Mouse (Mus musculus) neural tube, embryonic 15.5 days (tissue): ENCODE results near the gene Tfap2b. TPM values are rescaled to one million over a fixed set of nuclear protein-coding genes. Genes with fewer than 3 reads are reported as not detected.
A peak's percentile ranks its signal among the peaks of the same experiment; 100 is the strongest.

Experiments
- ATAC-seq: fragments of 200-750 bp; cut with Nextera tagmentation; 2 replicates; pipeline ENCODE4 v1.8.0; 2017; ENCODE audit warnings: mild to moderate bottlenecking, moderate TSS enrichment, moderate library complexity; ENCODE audit not compliant: low FRiP score
- H3K27ac ChIP-seq: fragments of 300-500 bp; sonication (generic); replicated peaks from 2 replicates; pipeline ENCODE4 v1.5.1; 2015; ENCODE audit warnings: mild to moderate bottlenecking, inconsistent platforms
- H3K27me3 ChIP-seq: fragments of 300-500 bp; sonication (generic); replicated peaks from 2 replicates; pipeline ENCODE4 v1.6.1; 2015; ENCODE audit warnings: inconsistent platforms
- H3K36me3 ChIP-seq: fragments of 300-500 bp; sonication (generic); 2 replicates; pipeline ENCODE4 v1.6.1; 2015; ENCODE audit warnings: inconsistent platforms
- H3K4me1 ChIP-seq: fragments of 300-500 bp; sonication (generic); 2 replicates; pipeline ENCODE4 v1.6.1; 2015; ENCODE audit warnings: inconsistent platforms
- H3K4me2 ChIP-seq: fragments of 300-500 bp; sonication (generic); 2 replicates; pipeline ENCODE4 v1.6.1; 2015; ENCODE audit warnings: inconsistent platforms, mild to moderate bottlenecking, moderate library complexity
- H3K4me3 ChIP-seq: fragments of 300-500 bp; sonication (generic); replicated peaks from 2 replicates; pipeline ENCODE4 v1.5.1; 2015; ENCODE audit warnings: mild to moderate bottlenecking, inconsistent platforms
- H3K9ac ChIP-seq: fragments of 300-500 bp; sonication (generic); replicated peaks from 2 replicates; pipeline ENCODE4 v1.6.1; 2015; ENCODE audit warnings: mild to moderate bottlenecking, inconsistent platforms
- H3K9me3 ChIP-seq: fragments of 300-500 bp; sonication (generic); replicated peaks from 2 replicates; pipeline ENCODE4 v1.6.1; 2016; ENCODE audit warnings: inconsistent platforms
- WGBS: fragments of 180-500 bp; shearing (Covaris S2); methylation state at CpG from one replicate; pipeline ENCODE4 v1.1.7; 2015; ENCODE audit warnings: mixed read lengths; 5-methylcytosine and 5-hydroxymethylcytosine counted together
- polyA plus RNA-seq: library from polyadenylated mRNA; unstranded; fragments of >200 nt; fragmentation: Nextera tagmentation; extraction: Ambion mirVana; gene quantifications from 2 replicates; pipeline ENCODE4 v1.2.1, GENCODE M21; 2015

Tfap2b gene
- 29.5 and 46.0 TPM in 2 replicates for polyA plus RNA-seq

DNA sequence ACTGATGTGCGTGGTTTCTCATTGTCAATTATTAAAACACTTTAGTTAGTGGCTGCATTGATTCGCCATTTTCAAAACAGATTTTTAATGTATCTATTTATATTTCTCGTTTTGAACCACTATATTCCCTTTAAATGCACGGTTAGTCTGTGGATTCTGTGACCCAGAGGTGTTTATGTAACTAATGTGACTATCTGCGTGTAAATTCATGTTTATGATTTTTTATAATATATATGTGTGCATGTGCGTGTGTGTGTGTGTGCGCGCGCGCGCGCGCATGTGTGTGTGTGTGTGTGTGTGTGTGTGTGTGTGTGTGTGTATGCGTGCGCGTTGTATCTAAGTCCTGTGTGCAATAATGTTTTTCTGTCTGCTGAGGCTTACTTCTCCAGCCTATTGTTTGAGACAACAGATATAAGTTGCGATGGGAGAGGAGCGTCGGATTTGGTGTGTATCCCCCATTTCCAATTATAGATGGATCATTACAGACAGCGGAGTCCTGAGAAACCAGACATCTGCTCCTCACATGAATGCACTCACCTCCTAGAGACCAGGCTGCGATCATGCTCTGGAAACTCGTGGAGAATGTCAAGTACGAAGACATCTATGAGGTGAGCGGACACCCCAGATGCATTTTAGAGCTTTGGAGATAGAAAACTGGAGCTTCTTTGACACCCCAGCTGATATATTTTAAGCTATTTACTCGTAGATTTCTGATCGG is at the start of gene Tfap2b:
Gene Tfap2b, plus strand, starts transcription at position 274 of the 718 bp plus-strand sequence.
- Histone ChIP-seq H3K9me3 (no peaks in the 10 kb centered on the region), H3K4me1 (peaks cover 8% of the 10 kb centered on the region), H3K4me2 (peak within 1 kb of the TSS; percentile 50), H3K27ac (peak within 1 kb of the TSS; percentile 54; the same call in 1 of the 2 replicates), H3K9ac (no peak within 1 kb of the TSS; the same call in 1 of the 2 replicates), H3K4me3 (peak within 1 kb of the TSS; percentile 38), H3K27me3 (peaks cover 29% of the 10 kb centered on the region), H3K36me3 (no peaks in the 10 kb centered on the region)
- 3% methylated on average over 26 of the region's 26 CpGs for WGBS
- ATAC-seq: peak; percentile 33; the same call in 1 of the 2 replicates

DNA sequence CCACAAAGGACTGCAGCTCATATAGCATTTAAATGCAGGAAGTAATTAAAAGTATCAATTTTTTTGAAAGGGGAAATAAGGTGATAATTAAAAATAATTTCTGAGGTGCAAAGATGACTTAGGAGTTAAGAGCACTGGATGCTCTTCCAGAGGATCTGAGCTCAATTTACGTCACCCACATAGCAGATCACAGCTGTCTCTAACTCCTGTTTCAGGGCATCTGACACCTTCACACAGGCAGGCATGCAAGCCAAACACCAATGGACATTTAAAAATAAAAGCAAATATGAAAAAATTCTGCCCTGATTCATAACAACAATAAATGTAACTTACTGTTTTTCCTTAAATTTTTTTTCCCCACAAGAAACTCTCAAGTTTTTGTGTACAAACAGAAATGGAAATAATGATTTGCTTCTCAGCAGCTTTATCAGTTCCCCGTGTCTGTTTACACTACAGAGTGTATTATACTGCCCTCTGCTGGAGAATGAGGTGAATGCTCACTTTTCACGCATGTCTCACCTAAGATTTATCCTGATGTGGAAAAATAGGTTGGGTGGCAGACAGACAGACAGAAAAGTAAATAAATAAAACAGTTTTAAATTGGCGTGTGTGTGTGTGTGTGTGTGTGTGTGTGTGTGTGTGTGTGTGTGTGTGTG is 29.8 kb upstream of the Tfap2b start:
- Histone ChIP-seq H3K36me3 (no peaks in the 10 kb centered on the region), H3K9me3 (no peaks in the 10 kb centered on the region), H3K4me3 (no peak overlapping the region), H3K27me3 (no peaks in the 10 kb centered on the region), H3K9ac (no peak overlapping the region), H3K4me2 (no peak overlapping the region), H3K4me1 (no peaks in the 10 kb centered on the region), H3K27ac (no peak overlapping the region)
- 6% methylated on average over 4 of the region's 4 CpGs for WGBS
- peak; percentile 89; the same call in 1 of the 2 replicates for ATAC-seq

DNA sequence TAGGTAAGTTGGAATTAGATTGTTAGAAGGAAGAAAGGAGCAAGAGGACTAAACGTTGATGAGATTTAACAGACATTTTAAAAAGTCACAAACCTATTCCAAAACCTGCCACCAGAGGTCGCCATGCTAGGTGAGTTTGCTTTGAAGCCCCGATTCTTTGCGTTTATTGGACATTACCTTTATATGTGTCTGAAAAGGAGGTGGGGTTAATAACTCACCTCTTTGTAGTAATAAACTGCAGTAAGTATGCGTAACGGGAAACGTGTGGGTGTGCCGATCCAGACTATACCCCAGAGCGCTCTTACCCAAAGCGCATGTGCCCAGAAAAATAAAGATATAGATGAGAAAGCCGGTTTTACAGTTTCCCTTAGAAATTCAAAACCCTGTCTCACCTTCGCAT is 3.1 kb upstream of the Tfap2b start:
- ATAC-seq: peak; percentile 54; the same call in 1 of the 2 replicates
- Histone ChIP-seq H3K9me3 (no peaks in the 10 kb centered on the region), H3K4me3 (peak overlapping the region; percentile 41), H3K4me2 (peak overlapping the region; percentile 64), H3K27ac (no peak overlapping the region), H3K9ac (no peak overlapping the region), H3K4me1 (peaks cover 8% of the 10 kb centered on the region), H3K36me3 (no peaks in the 10 kb centered on the region), H3K27me3 (peaks cover 15% of the 10 kb centered on the region)
- 2% methylated on average over 12 of the region's 12 CpGs for WGBS

DNA sequence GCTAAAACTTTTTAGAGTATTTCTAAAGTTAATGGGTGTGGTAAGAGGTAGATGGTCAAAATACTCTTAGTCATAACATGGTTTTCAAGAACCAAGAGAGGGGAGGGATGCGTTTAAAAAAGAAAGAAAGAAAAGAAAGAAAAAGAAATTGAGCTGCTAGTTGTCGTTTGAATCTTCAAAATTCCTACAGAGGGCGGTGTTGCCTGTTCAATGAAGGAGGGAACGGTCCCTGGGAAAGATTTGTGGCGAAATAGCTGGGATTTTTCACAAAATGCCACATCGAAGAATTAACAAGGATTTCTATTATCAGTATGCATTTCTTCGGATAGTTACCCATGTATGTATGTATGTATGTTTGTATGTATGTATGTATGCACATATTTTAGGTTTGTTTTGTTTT is 2.5 kb upstream of the Tfap2b start:
- Histone ChIP-seq H3K27ac (no peak overlapping the region), H3K4me2 (peak overlapping the region; percentile 64), H3K36me3 (no peaks in the 10 kb centered on the region), H3K27me3 (peaks cover 15% of the 10 kb centered on the region), H3K9me3 (no peaks in the 10 kb centered on the region), H3K4me1 (peaks cover 8% of the 10 kb centered on the region), H3K4me3 (no peak overlapping the region), H3K9ac (no peak overlapping the region)
- WGBS: under 1% methylated on average over 7 of the region's 7 CpGs
- ATAC-seq: peak; percentile 44; the same call in 1 of the 2 replicates

DNA sequence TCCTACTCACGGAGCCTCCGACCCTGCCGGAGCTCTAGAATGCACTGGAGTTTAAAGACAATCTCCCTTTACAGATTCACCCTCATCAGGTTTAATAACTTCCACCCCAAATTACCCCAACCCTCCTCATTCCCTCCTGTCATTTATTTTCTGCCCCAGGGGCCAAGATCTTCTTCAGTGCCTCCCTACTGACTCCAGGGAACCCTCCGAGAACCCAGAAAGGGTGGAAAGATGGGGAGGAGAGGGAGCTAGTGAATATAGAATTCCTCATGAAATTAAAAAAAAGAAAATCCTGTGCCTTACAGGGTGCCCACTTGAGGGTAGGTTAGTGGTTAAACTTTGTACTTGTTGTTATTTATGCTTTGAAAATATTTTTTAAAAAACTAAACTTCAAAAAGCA is 1.1 kb upstream of the Tfap2b start:
- Histone ChIP-seq H3K9ac (no peak overlapping the region), H3K4me1 (peaks cover 8% of the 10 kb centered on the region), H3K27ac (no peak overlapping the region), H3K36me3 (no peaks in the 10 kb centered on the region), H3K4me2 (no peak overlapping the region), H3K4me3 (no peak overlapping the region), H3K9me3 (no peaks in the 10 kb centered on the region), H3K27me3 (peaks cover 24% of the 10 kb centered on the region)
- 9% methylated on average over 4 of the region's 4 CpGs for WGBS
- no peak for ATAC-seq

DNA sequence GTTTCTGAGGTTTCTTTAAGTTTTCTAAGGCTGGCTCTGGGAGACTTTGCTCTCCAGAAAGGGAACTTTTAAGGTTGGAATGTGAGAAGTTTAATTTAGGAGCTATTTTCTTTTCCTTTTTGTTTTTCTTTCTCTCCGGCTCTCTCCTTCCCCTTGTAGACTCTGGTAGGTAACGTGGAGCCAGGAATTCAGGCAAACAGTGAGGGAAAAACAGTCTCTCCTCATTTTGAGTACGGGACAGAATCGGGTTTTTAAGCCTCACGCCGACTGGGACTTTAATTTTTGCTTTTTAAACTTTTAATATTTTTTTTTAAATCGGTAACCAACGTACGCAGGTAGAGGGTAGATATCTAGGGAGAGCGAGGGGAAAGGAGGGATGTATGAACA is 638 bp downstream of the Tfap2b start:
- Histone ChIP-seq H3K9me3 (no peaks in the 10 kb centered on the region), H3K4me2 (peak overlapping the region; percentile 50), H3K4me3 (peak overlapping the region; percentile 38), H3K27me3 (peaks cover 35% of the 10 kb centered on the region), H3K27ac (peak overlapping the region; percentile 54; the same call in 1 of the 2 replicates), H3K4me1 (peaks cover 12% of the 10 kb centered on the region), H3K9ac (no peak overlapping the region; the same call in 1 of the 2 replicates), H3K36me3 (no peaks in the 10 kb centered on the region)
- WGBS: 1% methylated on average over 10 of the region's 10 CpGs
- no peak for ATAC-seq

DNA sequence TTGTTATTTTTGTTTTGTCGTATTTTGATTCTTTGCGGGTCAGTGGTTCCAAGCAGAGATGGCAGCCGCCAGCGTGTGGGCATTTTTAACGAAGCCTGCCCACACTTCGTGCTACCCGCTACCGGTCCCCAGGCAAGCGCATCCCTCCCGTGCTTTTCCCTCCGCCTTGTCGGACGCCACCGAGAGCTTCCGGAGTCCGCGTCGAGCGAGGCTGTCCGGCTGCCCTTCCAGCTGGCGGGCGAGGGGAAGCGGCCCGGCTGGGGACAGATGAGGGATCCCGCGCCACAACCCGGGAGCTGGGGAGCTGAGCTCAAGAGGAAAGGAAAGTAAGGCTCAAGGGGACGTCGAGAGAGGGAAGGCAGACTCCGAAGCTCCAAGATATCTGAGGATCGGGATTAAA is 1.1 kb downstream of the Tfap2b start:
- Histone ChIP-seq H3K27me3 (peaks cover 39% of the 10 kb centered on the region), H3K27ac (peak overlapping the region; percentile 54), H3K36me3 (no peaks in the 10 kb centered on the region), H3K9me3 (no peaks in the 10 kb centered on the region), H3K9ac (no peak overlapping the region; the same call in 1 of the 2 replicates), H3K4me1 (peaks cover 12% of the 10 kb centered on the region), H3K4me3 (peak overlapping the region; percentile 38), H3K4me2 (peak overlapping the region; percentile 50)
- ATAC-seq: no peak
- under 1% methylated on average over 31 of the region's 31 CpGs for WGBS

DNA sequence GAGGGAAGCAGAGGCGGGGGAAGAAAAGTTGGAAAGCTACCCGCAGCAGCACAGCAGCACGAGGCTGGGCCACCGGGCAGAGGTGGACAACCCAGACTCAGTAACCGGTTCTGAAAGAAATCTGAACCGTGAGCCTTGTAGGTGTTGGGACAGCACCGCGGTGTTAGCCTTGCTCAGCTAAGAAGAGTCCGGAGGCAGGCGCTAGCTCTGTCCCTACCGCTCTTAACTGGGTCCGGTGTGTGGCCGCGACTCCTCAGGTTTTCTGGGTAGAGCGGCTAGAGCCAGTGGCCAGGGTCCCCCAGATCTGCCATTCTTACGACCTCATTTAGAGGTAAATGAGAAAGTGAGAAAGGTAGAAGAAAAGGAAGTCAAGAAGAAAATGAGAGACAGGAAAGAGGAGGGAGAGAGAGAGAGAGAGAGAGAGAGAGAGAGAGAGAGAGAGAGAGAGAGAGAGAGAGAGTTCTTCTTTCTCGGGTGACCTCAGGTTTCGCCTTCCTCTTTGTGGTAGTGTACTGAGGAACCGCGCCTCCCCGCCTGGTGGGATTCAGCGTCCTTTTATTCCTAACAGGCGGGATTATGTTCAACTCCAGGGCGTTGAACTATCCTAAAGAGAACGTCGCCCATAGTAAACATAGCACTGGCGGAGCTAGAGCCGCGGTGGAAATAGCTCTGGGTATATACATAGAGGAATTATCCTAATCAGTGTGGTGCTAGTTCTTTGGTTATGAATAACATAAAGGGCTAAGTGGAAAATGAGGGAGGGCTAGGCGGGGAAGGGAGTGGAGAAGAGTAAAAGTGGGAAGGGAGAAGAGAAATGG is 1.7 kb downstream of the Tfap2b start:
- ATAC-seq: no peak
- peak overlapping the region; percentile 54 for H3K27ac ChIP-seq
- H3K27me3 ChIP-seq: peaks cover 43% of the 10 kb centered on the region
- no peaks in the 10 kb centered on the region for H3K9me3 ChIP-seq
- no peaks in the 10 kb centered on the region for H3K36me3 ChIP-seq
- WGBS: under 1% methylated on average over 30 of the region's 30 CpGs
- peak overlapping the region; percentile 38 for H3K4me3 ChIP-seq
- peaks cover 12% of the 10 kb centered on the region for H3K4me1 ChIP-seq
- peak overlapping the region; percentile 30; the same call in 1 of the 2 replicates for H3K9ac ChIP-seq
- H3K4me2 ChIP-seq: peak overlapping the region; percentile 50

DNA sequence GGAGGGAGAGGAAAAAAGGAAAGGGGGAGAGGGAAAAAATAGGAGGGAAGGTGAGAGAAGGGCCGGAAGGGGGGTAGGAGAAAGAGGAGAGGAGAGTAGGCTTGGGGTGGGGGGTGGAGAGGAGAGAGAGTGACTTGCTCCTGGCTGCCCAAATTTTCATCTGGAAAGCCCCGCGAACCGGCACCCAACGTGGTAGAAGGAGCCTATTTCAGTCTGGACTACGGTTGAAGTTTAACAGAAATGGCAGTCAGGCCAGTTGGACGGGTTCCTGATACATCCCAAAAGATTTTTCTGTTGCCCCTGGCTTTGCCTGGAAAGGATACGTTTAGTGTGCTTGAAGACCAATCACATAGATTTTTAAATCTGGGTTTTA is 2.3 kb downstream of the Tfap2b start:
- ATAC-seq: no peak
- H3K4me3 ChIP-seq: peak overlapping the region; percentile 38
- H3K9ac ChIP-seq: no peak overlapping the region
- H3K27ac ChIP-seq: no peak overlapping the region
- H3K27me3 ChIP-seq: peaks cover 49% of the 10 kb centered on the region
- H3K4me1 ChIP-seq: peaks cover 12% of the 10 kb centered on the region
- WGBS: 2% methylated on average over 8 of the region's 8 CpGs
- H3K9me3 ChIP-seq: no peaks in the 10 kb centered on the region
- no peaks in the 10 kb centered on the region for H3K36me3 ChIP-seq
- H3K4me2 ChIP-seq: peak overlapping the region; percentile 50

DNA sequence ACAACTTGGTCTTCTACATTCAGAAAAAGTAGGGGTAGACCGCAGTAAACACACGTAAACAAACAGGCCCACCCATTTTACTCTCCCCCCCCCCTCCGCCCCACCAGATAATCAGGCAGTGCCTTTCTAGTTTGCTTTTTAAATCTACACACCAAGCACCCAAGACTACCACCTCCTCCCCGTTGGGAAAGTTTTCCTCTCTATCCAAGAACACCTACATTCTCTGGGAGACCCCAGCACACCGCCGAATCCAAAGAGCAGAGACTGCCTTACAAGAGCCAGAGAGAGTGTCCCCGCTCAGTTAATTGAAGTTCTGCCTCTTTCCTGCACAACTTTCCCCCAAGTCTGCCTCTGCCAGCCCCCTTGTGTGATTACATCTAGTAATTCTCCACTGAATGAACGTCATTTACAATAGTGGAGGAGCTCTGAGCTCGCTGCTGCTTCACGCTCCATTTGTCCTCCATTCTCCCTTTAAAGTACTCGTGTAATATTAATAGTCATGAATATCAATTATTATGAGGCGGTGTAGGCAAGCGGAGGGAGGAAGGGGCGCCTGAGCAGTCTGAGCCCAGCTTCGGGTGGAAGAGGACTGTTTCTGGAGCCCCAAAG is 2.9 kb downstream of the Tfap2b start:
- H3K36me3 ChIP-seq: no peaks in the 10 kb centered on the region
- peaks cover 55% of the 10 kb centered on the region for H3K27me3 ChIP-seq
- no peak for ATAC-seq

DNA sequence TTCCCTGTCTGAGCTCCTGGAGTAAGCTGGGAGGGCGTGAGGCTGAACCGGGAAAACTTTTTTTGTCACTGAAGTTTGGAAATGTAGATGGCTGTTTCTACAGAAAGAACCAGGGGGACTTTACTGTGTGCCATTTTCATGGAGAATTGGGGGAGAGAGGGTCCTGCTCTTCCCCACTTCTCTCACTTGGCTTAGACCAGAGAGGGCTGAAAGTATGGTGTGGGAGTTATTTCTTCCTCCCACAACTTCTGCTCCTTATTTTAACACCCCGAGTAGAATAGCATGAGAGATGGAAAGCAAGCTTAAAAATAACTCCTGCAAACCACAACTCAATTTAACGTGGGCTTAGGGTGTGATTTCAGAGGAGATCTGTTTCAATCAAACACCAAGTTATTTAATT is 4.0 kb downstream of the Tfap2b start:
- 6% methylated on average over 4 of the region's 4 CpGs for WGBS
- Histone ChIP-seq H3K4me3 (peak overlapping the region; percentile 15; the same call in 1 of the 2 replicates), H3K9me3 (no peaks in the 10 kb centered on the region), H3K36me3 (no peaks in the 10 kb centered on the region), H3K4me1 (peaks cover 19% of the 10 kb centered on the region), H3K9ac (no peak overlapping the region), H3K27ac (peak overlapping the region; percentile 28), H3K4me2 (peak overlapping the region; percentile 15), H3K27me3 (peaks cover 57% of the 10 kb centered on the region)
- no peak for ATAC-seq

More for the DNA sequence above, 2.9 kb downstream of the Tfap2b start:
- Histone ChIP-seq H3K4me3 (peak overlapping the region; percentile 15), H3K9me3 (no peaks in the 10 kb centered on the region), H3K4me2 (peak overlapping the region; percentile 25), H3K4me1 (peaks cover 12% of the 10 kb centered on the region), H3K9ac (no peak overlapping the region), H3K27ac (no peak overlapping the region)
- 4% methylated on average over 15 of the region's 15 CpGs for WGBS
